Mouse (Mus musculus): ENCODE data around the gene Olfr1243.

GRCm38 (mm10) chr2:89544516-89544915 is 13.2 kb upstream of the Olfr1243 start:
- TF ChIP-seq EP300 (IDR thresholded peaks at IDR 0.05; ENCODE audit: low read depth) (no peak), CTCF (IDR thresholded peaks at IDR 0.05; ENCODE audit: low read depth) (no peak)
